Mouse (Mus musculus) layer of hippocampus, postnatal 36 days (tissue): ENCODE results near the gene Olfr137. TPM values are rescaled to one million over a fixed set of nuclear protein-coding genes. Genes with fewer than 3 reads are reported as not detected.

ENCODE experiments used
- DNase-seq, 2 experiments: peaks; one replicate each; pipeline ENCODE4 v3.0.0; 2022
- total RNA-seq, 2 experiments: library from RNA; stranded (reverse); gene quantifications; 2 replicates each; pipeline ENCODE4 v1.2.3; 2021

The Olfr137 gene
- not detected for total RNA-seq

DNA sequence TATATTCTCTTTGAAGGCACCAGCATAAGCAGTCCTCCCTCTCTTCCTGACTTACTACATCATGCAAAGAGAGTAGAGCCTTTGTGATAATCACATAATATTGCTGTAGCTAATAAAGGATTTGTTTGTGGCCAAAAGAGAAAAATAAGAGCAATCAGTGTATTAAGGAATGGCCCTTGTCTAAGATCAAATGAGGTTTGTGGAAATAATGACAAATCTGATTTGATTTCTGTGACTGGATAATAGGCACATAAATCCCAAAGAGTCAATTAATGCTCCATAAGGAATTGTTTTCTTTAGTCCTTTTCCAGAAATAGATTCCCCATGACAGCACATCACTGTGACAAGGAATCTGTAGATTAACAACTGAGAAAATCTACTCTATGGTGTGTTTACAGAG is at the start of gene Olfr137:
TSS of gene Olfr137 (minus strand) at position 101 of the 400 bp plus-strand sequence.
- no peak for DNase-seq

DNA sequence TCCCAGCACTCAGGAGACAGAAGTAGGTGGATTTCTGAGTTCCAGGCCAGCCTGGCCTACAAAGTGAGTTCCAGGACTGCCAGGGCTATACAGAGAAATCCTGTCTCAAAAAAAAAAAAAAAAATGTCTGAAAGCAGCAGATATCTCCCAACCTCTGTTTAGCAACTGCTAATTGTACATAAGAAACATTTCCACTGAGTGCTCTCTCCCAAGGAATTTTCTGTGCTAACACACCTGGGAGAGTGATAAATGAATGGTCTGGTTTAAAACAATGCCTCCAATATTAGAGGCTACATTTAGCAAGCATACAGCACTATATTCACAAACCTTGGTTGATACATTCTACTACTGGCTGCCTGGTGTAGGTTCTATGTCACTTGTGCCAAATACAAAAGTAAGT is 22.2 kb upstream of the Olfr137 start, which contains the start of gene Olfr136:
TSS of gene Olfr136 (plus strand) at position 301 of the 400 bp plus-strand sequence.
- no peak for DNase-seq

DNA sequence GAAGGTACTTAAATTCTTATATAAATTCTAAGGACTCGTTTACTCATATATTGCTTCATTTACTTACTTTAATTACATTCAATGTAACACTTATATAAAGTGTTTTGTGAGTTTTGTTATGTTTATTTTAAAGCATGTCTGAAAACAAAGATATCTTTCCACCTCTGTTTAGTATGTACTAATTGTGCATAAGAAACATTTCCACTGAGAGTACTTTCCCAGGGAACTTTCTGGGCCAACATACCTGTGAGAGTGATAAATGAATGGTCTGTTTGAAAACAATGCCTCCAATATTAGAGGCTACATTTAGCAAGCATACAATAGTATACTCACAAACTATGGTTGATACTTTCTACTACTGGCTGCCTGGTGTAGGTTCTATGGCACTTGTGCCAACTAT is 46.6 kb downstream of the Olfr137 start, which contains the start of gene Olfr138:
TSS of gene Olfr138 (plus strand) at position 301 of the 400 bp plus-strand sequence.
- DNase-seq, result no peak

Other genes with a start within 250 kb of the Olfr137 start
- not detected for gene Olfr129, start 247.5 kb downstream of the Olfr137 start, total RNA-seq
- gene Olfr130, start 243.6 kb downstream of the Olfr137 start, total RNA-seq, result not detected
- not detected for gene Olfr131, start 218.9 kb downstream of the Olfr137 start, total RNA-seq
- gene Olfr132, start 173.0 kb downstream of the Olfr137 start, total RNA-seq, result not detected
- gene Olfr133, start 162.3 kb downstream of the Olfr137 start, total RNA-seq, result not detected
- not detected for gene Olfr134, start 136.2 kb downstream of the Olfr137 start, total RNA-seq
- not detected for gene Olfr135, start 103.2 kb downstream of the Olfr137 start, total RNA-seq
- not detected for gene Olfr138, start 46.5 kb downstream of the Olfr137 start, total RNA-seq
- not detected for gene Olfr136, start 22.3 kb upstream of the Olfr137 start, total RNA-seq
- not detected for gene Esp36, start 112.6 kb upstream of the Olfr137 start, total RNA-seq
- gene Esp34, start 246.6 kb upstream of the Olfr137 start, total RNA-seq, result not detected